Comparison of ENCODE assay signal across 20 mouse cellular contexts in the genomic region with DNA sequence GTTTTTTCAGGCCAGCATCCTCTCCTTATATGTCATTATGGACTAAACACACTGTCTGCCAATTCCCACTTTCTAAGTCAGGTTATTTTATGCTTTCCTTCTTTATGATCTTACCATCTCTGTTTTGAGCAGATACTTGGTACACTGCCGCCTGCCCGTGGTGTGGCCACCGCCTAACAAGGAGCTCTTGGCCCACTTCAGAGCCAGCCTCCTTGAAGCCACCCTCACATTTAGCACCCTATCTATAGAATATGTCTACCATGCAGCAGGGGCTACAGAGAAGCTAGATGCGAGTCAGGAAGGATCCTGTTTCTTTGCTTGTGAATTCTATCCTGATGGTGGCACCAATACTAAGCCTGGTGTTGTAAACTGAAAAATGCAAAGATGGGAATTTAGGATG.
"Had no signal": no experiment of that assay in that cellular context is flagged by ENCODE, and none has a peak within 500 bp of the region (broad histone marks: within the 10 kb centered on the region; RNA-seq: fewer than 3 reads in every experiment).

No protein-coding gene starts in this region.

- ATAC-seq: hindbrain, embryonic 16.5 days; hindbrain, postnatal 0 days; inflammation-experienced regulatory T-cells, adult 6 months; intestine, embryonic 15.5 days; intestine, embryonic 16.5 days; intestine, postnatal 0 days had no signal

- DNase-seq: heart, postnatal 10 days; heart, postnatal 14 days; heart, postnatal 36 days; heart, postnatal 4 days; kidney, adult 11 months; kidney, adult 18-20 months; kidney, adult 9 months; kidney, postnatal 10 days; kidney, postnatal 14 days; kidney, postnatal 25 days; kidney, postnatal 36 days; kidney, postnatal 4 days; layer of hippocampus, adult 9-11 months; layer of hippocampus, postnatal 36 days had no signal
